Mouse (Mus musculus) hematopoietic stem cell, adult 5-6 weeks (primary cell): ENCODE results near the gene Ghrhr. TPM values are rescaled to one million over a fixed set of nuclear protein-coding genes. Genes with fewer than 3 reads are reported as not detected.
A peak's percentile ranks its signal among the peaks of the same experiment; 100 is the strongest.

Experiments used
- ATAC-seq, 2 experiments: fragments of 125-278 bp in 1 of 2; replicated peaks in 1 of 2; 2 replicates each; pipeline ENCODE4 v1.8.0; 2016 to 2017; ENCODE audit warnings: inconsistent platforms in 2 of 2, mild to moderate bottlenecking in 2 of 2, moderate number of reproducible peaks in 2 of 2, low read depth in 1 of 2, moderate TSS enrichment in 1 of 2; ENCODE audit not compliant: low FRiP score in 2 of 2, poor library complexity in 2 of 2, severe bottlenecking in 2 of 2, insufficient read depth in 1 of 2, low TSS enrichment in 1 of 2
- total RNA-seq: library from RNA; stranded (forward); fragments of 172-1452, 232-1000 nt; gene quantifications from 2 replicates; pipeline ENCODE4 v1.2.3, GENCODE M21; 2017

Gene Ghrhr
- total RNA-seq = not detected in 2 replicates

- no peak for ATAC-seq
Measured at GRCm38 (mm10) chr6:55376076-55376475, at the start of gene Ghrhr. Gene Ghrhr, plus strand, starts transcription at chr6:55376295.

DNA sequence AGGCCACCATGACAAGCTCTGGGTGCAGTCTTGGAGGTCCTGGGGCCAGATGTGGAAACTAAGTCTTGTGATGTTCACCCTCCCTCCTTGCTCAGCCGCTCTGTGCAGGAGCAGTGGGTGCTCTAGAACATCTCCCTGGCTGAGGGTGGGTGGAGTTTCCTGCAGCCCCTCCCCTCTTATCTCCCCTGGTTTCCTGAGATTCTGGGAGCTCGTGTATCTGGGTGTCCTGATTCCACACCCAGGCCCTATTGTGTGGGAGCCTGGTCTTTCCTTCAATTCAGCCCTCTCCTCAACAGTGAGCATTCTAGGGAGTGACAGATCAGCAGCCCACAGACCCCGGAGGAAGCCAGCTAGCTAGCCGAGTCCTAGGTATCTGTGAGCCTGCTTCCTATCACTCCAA is 49.8 kb upstream of the Ghrhr start:
- no peak for ATAC-seq

GRCm38 (mm10) chr6:55327326-55327725 is 48.8 kb upstream of the Ghrhr start:
- ATAC-seq = no peak

GRCm38 (mm10) chr6:55328179-55328578 is 47.9 kb upstream of the Ghrhr start:
- ATAC-seq = no peak

- peak; percentile 79 to 84 for ATAC-seq
Measured at GRCm38 (mm10) chr6:55331315-55331714, 44.8 kb upstream of the Ghrhr start.

GRCm38 (mm10) chr6:55332100-55332772 is 43.9 kb upstream of the Ghrhr start:
- ATAC-seq = no peak

- no peak for ATAC-seq
Measured at GRCm38 (mm10) chr6:55332773-55333109, 43.4 kb upstream of the Ghrhr start.

DNA sequence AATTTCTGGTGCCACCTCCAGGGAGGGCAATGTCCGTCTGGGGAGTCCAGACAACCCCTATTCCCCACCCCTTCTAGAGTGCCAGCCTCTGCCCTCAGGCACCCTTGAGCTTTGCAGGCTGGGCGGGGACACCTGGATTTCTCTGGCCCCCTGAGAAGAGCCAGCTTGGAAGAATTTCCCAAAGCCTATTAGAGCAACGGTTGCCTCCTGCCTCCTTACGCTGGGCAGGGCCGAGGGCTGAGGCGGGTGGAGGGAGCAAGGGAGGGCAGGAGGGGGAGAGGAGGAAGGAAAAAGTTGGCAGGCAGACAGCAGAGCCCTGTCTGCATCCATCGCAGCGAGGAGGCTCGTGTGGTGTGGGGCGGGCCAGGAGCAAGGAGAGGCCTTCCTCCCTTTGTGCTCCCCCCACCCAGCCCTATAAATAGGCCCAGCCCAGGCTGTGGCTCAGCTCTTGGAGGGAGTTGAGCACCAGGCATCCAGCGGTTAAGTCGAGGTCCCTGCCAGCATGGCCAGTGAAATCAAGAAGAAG is 40.0 kb upstream of the Ghrhr start, which contains the start of gene Aqp1:
Gene Aqp1 (plus strand): TSS at position 444 of the 526 bp plus-strand sequence.
- ATAC-seq = peak; percentile 77 to 78

- no peak for ATAC-seq
Measured at GRCm38 (mm10) chr6:55337242-55337641, 38.9 kb upstream of the Ghrhr start.

DNA sequence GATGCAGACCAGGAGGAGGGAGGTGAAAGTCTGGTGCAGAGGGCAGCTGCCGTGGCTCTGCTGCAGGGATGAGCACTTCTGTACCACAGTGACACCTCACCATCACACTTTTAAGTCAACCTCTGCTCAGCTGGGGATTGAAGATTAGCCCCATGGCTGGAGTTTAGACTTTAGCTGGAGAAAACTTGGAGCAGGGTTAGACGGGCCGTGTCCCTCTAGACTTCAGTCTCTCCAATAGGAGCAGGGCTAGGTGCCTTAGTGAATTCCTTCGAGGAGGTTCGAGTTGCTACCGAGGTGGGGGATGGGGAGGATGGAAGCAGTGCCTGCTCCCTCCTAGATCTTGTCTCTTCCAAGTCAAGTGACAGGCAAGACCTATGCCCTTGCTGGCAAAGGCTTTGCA is 38.0 kb upstream of the Ghrhr start:
- no peak for ATAC-seq

- ATAC-seq = no peak
Measured at GRCm38 (mm10) chr6:55338934-55339825, 36.9 kb upstream of the Ghrhr start.

GRCm38 (mm10) chr6:55341688-55342087 is 34.4 kb upstream of the Ghrhr start:
- ATAC-seq = no peak

- no peak for ATAC-seq
Measured at GRCm38 (mm10) chr6:55342328-55342727, 33.8 kb upstream of the Ghrhr start.

- no peak for ATAC-seq
Measured at GRCm38 (mm10) chr6:55343446-55343845, 32.6 kb upstream of the Ghrhr start.

- ATAC-seq = no peak
Measured at GRCm38 (mm10) chr6:55344291-55345016, 31.6 kb upstream of the Ghrhr start.

- ATAC-seq = no peak
Measured at GRCm38 (mm10) chr6:55345264-55345663, 30.8 kb upstream of the Ghrhr start.

GRCm38 (mm10) chr6:55346491-55346890 is 29.6 kb upstream of the Ghrhr start:
- ATAC-seq = no peak
